Mouse (Mus musculus): Measurements from ENCODE around the gene Pzp.

DNA sequence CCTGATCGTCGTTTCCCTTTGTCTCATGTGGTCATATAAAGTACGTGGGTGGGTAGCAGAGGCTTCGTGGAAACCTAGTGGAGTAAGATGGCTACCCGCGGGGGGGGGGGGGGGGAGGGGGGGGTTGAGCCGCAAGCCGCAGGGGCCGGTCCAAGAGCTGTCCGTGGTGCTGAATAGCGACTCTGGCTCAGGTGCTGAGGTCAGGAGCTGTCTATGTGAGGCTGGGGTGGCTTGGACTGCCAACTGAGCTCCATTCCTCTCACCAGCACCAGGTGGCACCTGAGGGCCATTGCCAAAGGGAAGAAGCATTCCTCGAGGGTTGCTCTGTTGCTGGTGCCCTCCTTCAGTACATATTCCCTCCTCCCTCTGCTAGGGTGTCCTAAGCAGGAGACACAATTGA is 57.1 kb downstream of the Pzp start:
- TF ChIP-seq JUND (conservative IDR thresholded peaks at IDR 0.05; ENCODE audit: low read depth, low read length) (no peak), POLR2A (IDR thresholded peaks at IDR 0.05; ENCODE audit: low read depth, low read length) (no peak), CTCF (conservative IDR thresholded peaks at IDR 0.05 in 1 of 2, IDR thresholded peaks at IDR 0.05 in 1 of 2; ENCODE audit: low read depth in 2 of 2, low read length in 2 of 2) (peak in 1 of 2 experiments; percentile 48; a peak in 2 of 4 replicates), SIN3A (IDR thresholded peaks at IDR 0.05; ENCODE audit: low read length) (peak; percentile 80), HCFC1 (IDR thresholded peaks at IDR 0.05; ENCODE audit: low read depth, low read length) (no peak), SMC3 (IDR thresholded peaks at IDR 0.05; ENCODE audit: low read depth, low read length) (peak; percentile 26; the same call in 1 of the 2 replicates), UBTF (IDR thresholded peaks at IDR 0.05; ENCODE audit: low read depth, low read length) (no peak), ETS1 (conservative IDR thresholded peaks at IDR 0.05; ENCODE audit: low read depth, low read length) (no peak)
